Mouse (Mus musculus) midbrain, embryonic 10.5 days (tissue): ENCODE measurements around the gene Adh1. TPM values are rescaled to one million over a fixed set of nuclear protein-coding genes. Genes with fewer than 3 reads are reported as not detected.

ENCODE experiments used
- DNase-seq: peaks from one replicate; pipeline ENCODE4 v3.0.0-alpha.2; 2017; ENCODE audit warnings: low spot score
- H3K27ac ChIP-seq: fragments of 300-500 bp; sonication (generic); replicated peaks from 2 replicates; pipeline ENCODE4 v1.5.1; 2016; ENCODE audit warnings: mild to moderate bottlenecking
- H3K27me3 ChIP-seq: fragments of 300-500 bp; sonication (generic); 2 replicates; pipeline ENCODE4 v1.6.1; 2016; ENCODE audit warnings: low read depth, mild to moderate bottlenecking; ENCODE audit not compliant: poor library complexity, severe bottlenecking
- H3K36me3 ChIP-seq: fragments of 300-500 bp; sonication (generic); 2 replicates; pipeline ENCODE4 v1.6.1; 2016; ENCODE audit warnings: mild to moderate bottlenecking, moderate library complexity
- H3K4me1 ChIP-seq: fragments of 300-500 bp; sonication (generic); 2 replicates; pipeline ENCODE4 v1.6.1; 2016
- H3K4me3 ChIP-seq: fragments of 300-500 bp; sonication (generic); 2 replicates; pipeline ENCODE4 v1.5.1; 2016; ENCODE audit warnings: mild to moderate bottlenecking, moderate library complexity
- H3K9me3 ChIP-seq: fragments of 300-500 bp; sonication (generic); replicated peaks from 2 replicates; pipeline ENCODE4 v1.6.1; 2016; ENCODE audit warnings: mild to moderate bottlenecking
- WGBS: fragments of 180-500 bp; shearing (Covaris S2); methylation state at CpG from one replicate; pipeline ENCODE4 v1.1.7; 2016; 5-methylcytosine and 5-hydroxymethylcytosine counted together
- polyA plus RNA-seq: library from polyadenylated mRNA; unstranded; fragments of >200 nt; fragmentation: Nextera tagmentation; extraction: Ambion mirVana; gene quantifications from 2 replicates; pipeline ENCODE4 v1.2.1, GENCODE M21; 2016

Gene Adh1
- polyA plus RNA-seq, 1 experiment from 2014 or later: 0.14 TPM

- H3K27me3 ChIP-seq: no peaks in the 10 kb centered on the region
- H3K27ac ChIP-seq: no peak overlapping the region
- H3K4me3 ChIP-seq: no peak overlapping the region
- DNase-seq: no peak
- H3K36me3 ChIP-seq: no peaks in the 10 kb centered on the region
- WGBS: 50% methylated on average over 1 of the region's 1 CpGs
- no peaks in the 10 kb centered on the region for H3K4me1 ChIP-seq
- H3K9me3 ChIP-seq: no peaks in the 10 kb centered on the region
Measured at GRCm38 (mm10) chr3:138270507-138270906, 9.7 kb downstream of the Adh1 start.

- no peak for DNase-seq
- no peaks in the 10 kb centered on the region for H3K4me1 ChIP-seq
- H3K9me3 ChIP-seq: no peaks in the 10 kb centered on the region
- 92% methylated on average over 2 of the region's 2 CpGs for WGBS
- H3K27me3 ChIP-seq: no peaks in the 10 kb centered on the region
- no peaks in the 10 kb centered on the region for H3K36me3 ChIP-seq
- no peak overlapping the region for H3K4me3 ChIP-seq
- H3K27ac ChIP-seq: no peak overlapping the region
Measured at GRCm38 (mm10) chr3:138271297-138271696, 10.5 kb downstream of the Adh1 start.

- DNase-seq: no peak
- H3K27ac ChIP-seq: no peak overlapping the region
- no peak overlapping the region for H3K4me3 ChIP-seq
- no peaks in the 10 kb centered on the region for H3K4me1 ChIP-seq
- no peaks in the 10 kb centered on the region for H3K36me3 ChIP-seq
- no peaks in the 10 kb centered on the region for H3K27me3 ChIP-seq
- H3K9me3 ChIP-seq: no peaks in the 10 kb centered on the region
- 91% methylated on average over 7 of the region's 7 CpGs for WGBS
Measured at GRCm38 (mm10) chr3:138273080-138273479, 12.3 kb downstream of the Adh1 start.

- no peaks in the 10 kb centered on the region for H3K9me3 ChIP-seq
- no peaks in the 10 kb centered on the region for H3K27me3 ChIP-seq
- H3K27ac ChIP-seq: no peak overlapping the region
- 91% methylated on average over 3 of the region's 3 CpGs for WGBS
- DNase-seq: no peak
- no peaks in the 10 kb centered on the region for H3K4me1 ChIP-seq
- no peaks in the 10 kb centered on the region for H3K36me3 ChIP-seq
- H3K4me3 ChIP-seq: no peak overlapping the region
Measured at GRCm38 (mm10) chr3:138275100-138275499, 14.3 kb downstream of the Adh1 start.

- no peaks in the 10 kb centered on the region for H3K27me3 ChIP-seq
- H3K9me3 ChIP-seq: no peaks in the 10 kb centered on the region
- H3K36me3 ChIP-seq: no peaks in the 10 kb centered on the region
- 65% methylated on average over 9 of the region's 9 CpGs for WGBS
- H3K27ac ChIP-seq: no peak overlapping the region
- no peak overlapping the region for H3K4me3 ChIP-seq
- peaks cover 8% of the 10 kb centered on the region for H3K4me1 ChIP-seq
- DNase-seq: no peak
Measured at GRCm38 (mm10) chr3:138282556-138282955, 21.8 kb downstream of the Adh1 start.

GRCm38 (mm10) chr3:138283831-138284230 lies 23.0 kb downstream of the Adh1 start:
- Histone ChIP-seq H3K27ac (no peak overlapping the region), H3K4me1 (peaks cover 8% of the 10 kb centered on the region), H3K9me3 (no peaks in the 10 kb centered on the region), H3K27me3 (no peaks in the 10 kb centered on the region), H3K4me3 (no peak overlapping the region), H3K36me3 (no peaks in the 10 kb centered on the region)
- no peak for DNase-seq
- WGBS: 97% methylated on average over 1 of the region's 1 CpGs

- no peaks in the 10 kb centered on the region for H3K36me3 ChIP-seq
- 85% methylated on average over 7 of the region's 7 CpGs for WGBS
Measured at GRCm38 (mm10) chr3:138285986-138286385, 25.2 kb downstream of the Adh1 start.

GRCm38 (mm10) chr3:138287686-138288085 lies 26.9 kb downstream of the Adh1 start:
- DNase-seq: no peak
- Histone ChIP-seq H3K27me3 (no peaks in the 10 kb centered on the region), H3K27ac (no peak overlapping the region), H3K9me3 (no peaks in the 10 kb centered on the region), H3K36me3 (no peaks in the 10 kb centered on the region), H3K4me3 (no peak overlapping the region), H3K4me1 (peaks cover under 1% of the 10 kb centered on the region; the same call in 1 of the 2 replicates)
- 91% methylated on average over 4 of the region's 4 CpGs for WGBS

More at GRCm38 (mm10) chr3:138285986-138286385, 25.2 kb downstream of the Adh1 start:
- H3K4me3 ChIP-seq: no peak overlapping the region
- no peaks in the 10 kb centered on the region for H3K9me3 ChIP-seq
- H3K27ac ChIP-seq: no peak overlapping the region
- peaks cover 8% of the 10 kb centered on the region for H3K4me1 ChIP-seq
- no peak for DNase-seq
- no peaks in the 10 kb centered on the region for H3K27me3 ChIP-seq

GRCm38 (mm10) chr3:138290672-138291071 lies 29.9 kb downstream of the Adh1 start:
- WGBS: 62% methylated on average over 2 of the region's 2 CpGs
- Histone ChIP-seq H3K27ac (no peak overlapping the region), H3K27me3 (no peaks in the 10 kb centered on the region), H3K36me3 (no peaks in the 10 kb centered on the region), H3K4me1 (no peaks in the 10 kb centered on the region), H3K4me3 (no peak overlapping the region), H3K9me3 (peaks cover 5% of the 10 kb centered on the region; the same call in 1 of the 2 replicates)
- DNase-seq: no peak

GRCm38 (mm10) chr3:138291529-138292117 lies 30.8 kb downstream of the Adh1 start:
- Histone ChIP-seq H3K9me3 (peaks cover 5% of the 10 kb centered on the region; the same call in 1 of the 2 replicates), H3K27me3 (no peaks in the 10 kb centered on the region), H3K27ac (no peak overlapping the region), H3K4me3 (no peak overlapping the region), H3K4me1 (no peaks in the 10 kb centered on the region), H3K36me3 (no peaks in the 10 kb centered on the region)
- DNase-seq: no peak
- 97% methylated on average over 4 of the region's 4 CpGs for WGBS

GRCm38 (mm10) chr3:138293298-138293895 lies 32.6 kb downstream of the Adh1 start:
- Histone ChIP-seq H3K27me3 (no peaks in the 10 kb centered on the region), H3K36me3 (no peaks in the 10 kb centered on the region), H3K4me3 (no peak overlapping the region), H3K4me1 (no peaks in the 10 kb centered on the region), H3K27ac (no peak overlapping the region), H3K9me3 (peaks cover 13% of the 10 kb centered on the region)
- WGBS: 87% methylated on average over 7 of the region's 7 CpGs
- DNase-seq: no peak

- Histone ChIP-seq H3K9me3 (peaks cover 15% of the 10 kb centered on the region), H3K27me3 (no peaks in the 10 kb centered on the region), H3K36me3 (no peaks in the 10 kb centered on the region), H3K27ac (no peak overlapping the region), H3K4me1 (peaks cover 8% of the 10 kb centered on the region), H3K4me3 (no peak overlapping the region)
- no peak for DNase-seq
- WGBS: 93% methylated on average over 9 of the region's 9 CpGs
Measured at GRCm38 (mm10) chr3:138300130-138300529, 39.3 kb downstream of the Adh1 start.

- Histone ChIP-seq H3K4me3 (no peak overlapping the region), H3K27ac (no peak overlapping the region), H3K27me3 (no peaks in the 10 kb centered on the region), H3K36me3 (no peaks in the 10 kb centered on the region), H3K9me3 (peaks cover 9% of the 10 kb centered on the region), H3K4me1 (peaks cover 20% of the 10 kb centered on the region)
- DNase-seq: no peak
- WGBS: 76% methylated on average over 4 of the region's 4 CpGs
Measured at GRCm38 (mm10) chr3:138302676-138303075, 41.9 kb downstream of the Adh1 start.
